Comparison of ENCODE assay signal across 22 mouse cellular contexts in the genomic region with DNA sequence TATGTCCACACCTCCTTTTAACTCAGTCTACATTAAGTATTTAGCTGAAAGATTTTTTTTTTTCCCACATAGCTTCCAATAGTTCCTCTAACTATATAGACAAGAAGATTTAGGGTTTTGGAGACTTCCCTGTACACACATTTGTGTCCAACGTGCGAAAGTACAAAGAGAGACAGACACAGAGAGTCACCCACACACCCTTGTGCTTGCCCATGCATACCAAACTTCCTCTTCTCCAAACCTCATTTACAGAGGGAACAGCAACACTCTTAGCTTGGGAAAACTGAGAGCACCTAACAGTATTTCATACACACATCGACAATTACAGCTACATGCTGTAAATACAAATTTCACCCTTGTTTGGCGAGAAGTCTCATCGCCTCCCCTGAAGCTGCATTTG.
"Had no signal": no experiment of that assay in that cellular context is flagged by ENCODE, and none has a peak within 500 bp of the region (broad histone marks: within the 10 kb centered on the region; RNA-seq: fewer than 3 reads in every experiment).

No protein-coding gene starts in this region.

- DNase-seq: heart, postnatal 10 days; heart, postnatal 14 days; heart, postnatal 36 days; heart, postnatal 4 days; kidney, adult 11 months; kidney, adult 18-20 months; kidney, adult 2 months; kidney, adult 8-10 months; kidney, adult 9 months; kidney, postnatal 10 days; kidney, postnatal 14 days; kidney, postnatal 25 days; kidney, postnatal 36 days; kidney, postnatal 4 days; layer of hippocampus, adult 9-11 months; layer of hippocampus, postnatal 36 days had no signal

- ATAC-seq: hindbrain, embryonic 16.5 days; hindbrain, postnatal 0 days; inflammation-experienced regulatory T-cells, adult 6 months; intestine, embryonic 15.5 days; intestine, embryonic 16.5 days; intestine, postnatal 0 days had no signal
